Mouse (Mus musculus): ENCODE data around the gene Emilin2. TPM values are rescaled to one million over a fixed set of nuclear protein-coding genes. Genes with fewer than 3 reads are reported as not detected.

The Emilin2 gene
- polyA plus RNA-seq, 1 experiment = 3.2 TPM

DNA sequence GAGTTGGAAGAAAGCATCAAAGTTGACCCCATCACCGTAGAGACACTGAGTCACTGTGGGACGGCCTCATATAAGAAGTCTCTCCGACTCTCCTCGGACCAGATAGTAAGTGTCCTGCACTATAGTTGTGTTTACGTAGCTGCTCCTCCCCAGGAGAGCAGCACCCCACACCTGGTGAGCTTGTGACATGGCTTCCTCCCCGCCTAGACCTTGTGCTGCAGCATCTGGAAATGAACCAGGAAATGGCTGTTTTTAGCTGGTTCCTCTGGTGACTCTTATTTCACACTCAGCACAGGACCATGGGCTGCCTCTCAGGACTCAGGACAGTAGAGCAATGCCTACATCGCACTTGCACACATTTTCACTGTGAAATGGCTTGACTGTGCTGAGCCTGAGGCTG lies 69.1 kb downstream of the Emilin2 start:
- H3K79me2 ChIP-seq (ENCODE audit: control insufficient read depth, insufficient read depth) = no peaks in the 10 kb centered on the region
- no peaks in the 10 kb centered on the region for H3K27me3 ChIP-seq (ENCODE audit: control insufficient read depth, insufficient read depth, insufficient read length)
- peaks cover 33% of the 10 kb centered on the region for H3K36me3 ChIP-seq (ENCODE audit: control insufficient read depth, insufficient read depth)
- TF ChIP-seq TCF3 (IDR thresholded peaks at IDR 0.05; ENCODE audit: insufficient read length, low read depth) (no peak), CEBPB (IDR thresholded peaks at IDR 0.05; ENCODE audit: insufficient read depth, poor library complexity, severe bottlenecking) (no peak), REST (IDR thresholded peaks at IDR 0.05; ENCODE audit: insufficient read depth, insufficient read length) (no peak), USF1 (IDR thresholded peaks at IDR 0.05; ENCODE audit: low read depth) (no peak), POLR2A (IDR thresholded peaks at IDR 0.05; ENCODE audit: insufficient read length, low read depth) (no peak), E2F4 (IDR thresholded peaks at IDR 0.05; ENCODE audit: insufficient read depth) (no peak), MAX (IDR thresholded peaks at IDR 0.05; ENCODE audit: low read depth) (no peak), MYOD1 (IDR thresholded peaks at IDR 0.05; ENCODE audit: control insufficient read depth in 1 of 3, insufficient read length in 2 of 3, low read depth in 2 of 3) (no peak), TCF12 (IDR thresholded peaks at IDR 0.05; ENCODE audit: insufficient read depth, poor library complexity, severe bottlenecking) (no peak), MYOG (IDR thresholded peaks at IDR 0.05; ENCODE audit: control insufficient read depth in 1 of 3, insufficient read depth in 1 of 3, insufficient read length in 2 of 3, low read depth in 2 of 3) (no peak)
- no peak overlapping the region for H3K4me2 ChIP-seq (ENCODE audit: low read depth)
- H3K4me3 ChIP-seq = no peak overlapping the region
- H3ac ChIP-seq (ENCODE audit: control insufficient read depth, insufficient read length) = no peak overlapping the region

- Histone ChIP-seq H3K4me3 (no peak overlapping the region), H3ac (ENCODE audit: control insufficient read depth, insufficient read length) (no peak overlapping the region), H3K4me2 (ENCODE audit: low read depth) (no peak overlapping the region), H3K27me3 (ENCODE audit: control insufficient read depth, insufficient read depth, insufficient read length) (no peaks in the 10 kb centered on the region), H3K36me3 (ENCODE audit: control insufficient read depth, insufficient read depth) (peaks cover 33% of the 10 kb centered on the region), H3K79me2 (ENCODE audit: control insufficient read depth, insufficient read depth) (no peaks in the 10 kb centered on the region)
- TF ChIP-seq MAX (IDR thresholded peaks at IDR 0.05; ENCODE audit: low read depth) (no peak), MYOG (IDR thresholded peaks at IDR 0.05; ENCODE audit: control insufficient read depth in 1 of 3, insufficient read depth in 1 of 3, insufficient read length in 2 of 3, low read depth in 2 of 3) (no peak), TCF3 (IDR thresholded peaks at IDR 0.05; ENCODE audit: insufficient read length, low read depth) (no peak), CEBPB (IDR thresholded peaks at IDR 0.05; ENCODE audit: insufficient read depth, poor library complexity, severe bottlenecking) (no peak), POLR2AphosphoS2 (IDR thresholded peaks at IDR 0.05; ENCODE audit: insufficient read length, low read depth) (no peak), POLR2A (IDR thresholded peaks at IDR 0.05; ENCODE audit: insufficient read length, low read depth) (no peak), SRF (IDR thresholded peaks at IDR 0.05; ENCODE audit: control insufficient read depth, insufficient read length, low read depth) (no peak), USF1 (IDR thresholded peaks at IDR 0.05; ENCODE audit: low read depth) (no peak), REST (IDR thresholded peaks at IDR 0.05; ENCODE audit: insufficient read depth, insufficient read length) (no peak), MYOD1 (IDR thresholded peaks at IDR 0.05; ENCODE audit: control insufficient read depth in 1 of 3, insufficient read length in 2 of 3, low read depth in 2 of 3) (no peak), E2F4 (IDR thresholded peaks at IDR 0.05; ENCODE audit: insufficient read depth) (no peak), TCF12 (IDR thresholded peaks at IDR 0.05; ENCODE audit: insufficient read depth, poor library complexity, severe bottlenecking) (no peak)
Observed at GRCm38 (mm10) chr17:71240811-71241210, 71.0 kb downstream of the Emilin2 start.

GRCm38 (mm10) chr17:71238494-71238893 lies 73.3 kb downstream of the Emilin2 start:
- H3K4me3 ChIP-seq = no peak overlapping the region
- H3K79me2 ChIP-seq (ENCODE audit: control insufficient read depth, insufficient read depth) = no peaks in the 10 kb centered on the region
- peaks cover 33% of the 10 kb centered on the region for H3K36me3 ChIP-seq (ENCODE audit: control insufficient read depth, insufficient read depth)
- H3K27me3 ChIP-seq (ENCODE audit: control insufficient read depth, insufficient read depth, insufficient read length) = no peaks in the 10 kb centered on the region
- TF ChIP-seq MAX (IDR thresholded peaks at IDR 0.05; ENCODE audit: low read depth) (no peak), SRF (IDR thresholded peaks at IDR 0.05; ENCODE audit: control insufficient read depth, insufficient read length, low read depth) (no peak), POLR2AphosphoS2 (IDR thresholded peaks at IDR 0.05; ENCODE audit: insufficient read length, low read depth) (no peak), MYOD1 (IDR thresholded peaks at IDR 0.05; ENCODE audit: control insufficient read depth in 1 of 3, insufficient read length in 2 of 3, low read depth in 2 of 3) (no peak), MYOG (IDR thresholded peaks at IDR 0.05; ENCODE audit: control insufficient read depth in 1 of 3, insufficient read depth in 1 of 3, insufficient read length in 2 of 3, low read depth in 2 of 3) (no peak), REST (IDR thresholded peaks at IDR 0.05; ENCODE audit: insufficient read depth, insufficient read length) (no peak), USF1 (IDR thresholded peaks at IDR 0.05; ENCODE audit: low read depth) (no peak)
- H3ac ChIP-seq (ENCODE audit: control insufficient read depth, insufficient read length) = no peak overlapping the region
- H3K4me2 ChIP-seq (ENCODE audit: low read depth) = no peak overlapping the region

GRCm38 (mm10) chr17:71235229-71235958 lies 76.4 kb downstream of the Emilin2 start:
- Histone ChIP-seq H3K4me3 (no peak overlapping the region), H3K27me3 (ENCODE audit: control insufficient read depth, insufficient read depth, insufficient read length) (no peaks in the 10 kb centered on the region), H3K36me3 (ENCODE audit: control insufficient read depth, insufficient read depth) (peaks cover 21% of the 10 kb centered on the region), H3ac (ENCODE audit: control insufficient read depth, insufficient read length) (no peak overlapping the region), H3K79me2 (ENCODE audit: control insufficient read depth, insufficient read depth) (no peaks in the 10 kb centered on the region), H3K4me2 (ENCODE audit: low read depth) (no peak overlapping the region)
- TF ChIP-seq MAX (IDR thresholded peaks at IDR 0.05; ENCODE audit: low read depth) (no peak), SRF (IDR thresholded peaks at IDR 0.05; ENCODE audit: control insufficient read depth, insufficient read length, low read depth) (no peak), TCF3 (IDR thresholded peaks at IDR 0.05; ENCODE audit: insufficient read length, low read depth) (no peak), POLR2A (IDR thresholded peaks at IDR 0.05; ENCODE audit: insufficient read length, low read depth) (no peak), MYOD1 (IDR thresholded peaks at IDR 0.05; ENCODE audit: control insufficient read depth in 1 of 3, insufficient read length in 2 of 3, low read depth in 2 of 3) (no peak)

GRCm38 (mm10) chr17:71234041-71234594 lies 77.7 kb downstream of the Emilin2 start:
- H3K79me2 ChIP-seq (ENCODE audit: control insufficient read depth, insufficient read depth) = no peaks in the 10 kb centered on the region
- no peak overlapping the region for H3ac ChIP-seq (ENCODE audit: control insufficient read depth, insufficient read length)
- H3K4me3 ChIP-seq = no peak overlapping the region
- TF ChIP-seq POLR2AphosphoS2 (IDR thresholded peaks at IDR 0.05; ENCODE audit: insufficient read length, low read depth) = no peak
- TF ChIP-seq USF1 (IDR thresholded peaks at IDR 0.05; ENCODE audit: low read depth) = no peak
- no peak for TF ChIP-seq E2F4 (IDR thresholded peaks at IDR 0.05; ENCODE audit: insufficient read depth)
- H3K36me3 ChIP-seq (ENCODE audit: control insufficient read depth, insufficient read depth) = peaks cover 18% of the 10 kb centered on the region
- H3K4me2 ChIP-seq (ENCODE audit: low read depth) = no peak overlapping the region
- no peaks in the 10 kb centered on the region for H3K27me3 ChIP-seq (ENCODE audit: control insufficient read depth, insufficient read depth, insufficient read length)
